In genomic region chr14:57797991-57798931, GRCm38 (mm10) we compare ENCODE assay signal across 8 mouse cellular contexts. TPM values are rescaled to one million over a fixed set of nuclear protein-coding genes. Genes with fewer than 3 reads are reported as not detected.
DNase-seq lines count a peak whose midpoint lies in the region; ATAC-seq lines count a peak whose summit lies in the region.

Sap18 (plus strand) TSS chr14:57798180.

- H3K4me3 ChIP-seq in hindbrain, embryonic 11.5 days (ENCODE audit: low read depth, low read length): peak within 1 kb of the TSS; percentile 85

- H3K4me1 ChIP-seq in hindbrain, embryonic 11.5 days (replicated peaks; ENCODE audit: control insufficient read depth, insufficient read depth, low read length): peaks cover 5% of the 10 kb centered on the region; the same call in 1 of the 2 replicates

- H3K27ac ChIP-seq in hindbrain, embryonic 11.5 days (ENCODE audit: low read depth, low read length): peak within 1 kb of the TSS; percentile 76

- WGBS in hindbrain, embryonic 11.5 days: under 1% methylated on average over 87 of the region's 99 CpGs

- DNase-seq in Muller cell, postnatal 12 days (ENCODE audit: inconsistent ontology term): peak; percentile 98
- peak; percentile 99 for DNase-seq in cerebellum, adult 9-11 months
- DNase-seq in frontal cortex, adult 2 months (ENCODE audit: extremely low spot score in 1 of 2, low spot score in 1 of 2): peak; percentile 96 to 98
- DNase-seq in hindbrain, embryonic 11.5 days (ENCODE audit: low spot score): peak; percentile 100
- DNase-seq in layer of hippocampus, postnatal 10 days (ENCODE audit: low spot score in 2 of 2): peak; percentile 94 to 96
- peak; percentile 99 for DNase-seq in lung, postnatal 10 days
- peak; percentile 96 for DNase-seq in ovary, postnatal 36 days (ENCODE audit: low spot score)
- DNase-seq in thymus, postnatal 25 days: peak; percentile 97

- peak within 1 kb of the TSS; percentile 80 for H3K9ac ChIP-seq in hindbrain, embryonic 11.5 days (ENCODE audit: low read depth, low read length)

- no peaks in the 10 kb centered on the region for H3K27me3 ChIP-seq in hindbrain, embryonic 11.5 days (ENCODE audit: control insufficient read depth, insufficient read depth, low read length)

- no peaks in the 10 kb centered on the region for H3K36me3 ChIP-seq in hindbrain, embryonic 11.5 days (ENCODE audit: control insufficient read depth, insufficient read depth, low read length)

- peak; percentile 95 for ATAC-seq in hindbrain, embryonic 11.5 days (ENCODE audit: low FRiP score)

- peak within 1 kb of the TSS; percentile 72 for H3K4me2 ChIP-seq in hindbrain, embryonic 11.5 days (replicated peaks; ENCODE audit: low read depth, low read length)

- H3K9me3 ChIP-seq in hindbrain, embryonic 11.5 days (ENCODE audit: control insufficient read depth, low read length): no peaks in the 10 kb centered on the region

RNA-seq across cellular contexts. Expression of gene Sap18, which starts in this region (rescaled TPM):
- 26.4 and 42.7 TPM in 2 replicates for polyA plus RNA-seq in frontal cortex, adult 2 months (2012; rRNA removed)
- polyA plus RNA-seq in hindbrain, embryonic 11.5 days (2014; fragmentation: Nextera tagmentation; extraction: Ambion mirVana): 22.8 and 33.7 TPM in 2 replicates
- 10 to 100 TPM; 23.2 to 42.1 TPM for total RNA-seq in layer of hippocampus, postnatal 10 days (2021)

Comparison
In these comparisons a context has a peak if more than half of its experiments do, and no peak if none do; other contexts are left out.
1. Peak in every context shown above with its lines: DNase-seq, ATAC-seq, H3K4me3 ChIP-seq and H3K27ac ChIP-seq.